Mouse (Mus musculus): ENCODE data around the gene Decr2. TPM values are rescaled to one million over a fixed set of nuclear protein-coding genes. Genes with fewer than 3 reads are reported as not detected.
"Not testable (repeated sequence)": the region's sequence is repeated elsewhere in the genome, so short reads cannot be mapped to it uniquely, and the experiment has no call there.

The Decr2 gene
- polyA plus RNA-seq, 1 experiment from 2014 or later = 44.8 TPM

- TF ChIP-seq CTCF (IDR thresholded peaks at IDR 0.05; ENCODE audit: low read depth) = no peak
- DNase-seq (ENCODE audit: low spot score) = no peak
- ATAC-seq (replicated peaks; ENCODE audit: low FRiP score, low read depth) = no peak
- Histone ChIP-seq H3K4me3 (replicated peaks; ENCODE audit: low read depth, low read length) (no peak overlapping the region), H3K4me1 (replicated peaks; ENCODE audit: insufficient read depth, low read length) (no peaks in the 10 kb centered on the region), H3K27me3 (ENCODE audit: insufficient read depth, low read length) (no peaks in the 10 kb centered on the region), H3K36me3 (ENCODE audit: insufficient read depth, low read length) (no peaks in the 10 kb centered on the region), H3K4me2 (ENCODE audit: low read length) (no peak overlapping the region), H3K27ac (no peak overlapping the region), H3K9me3 (replicated peaks; ENCODE audit: low read length) (no peaks in the 10 kb centered on the region), H3K9ac (ENCODE audit: low read depth, low read length) (no peak overlapping the region)
- 64% methylated on average over 10 of the region's 10 CpGs for WGBS
Observed at GRCm38 (mm10) chr17:26046253-26046997, 43.7 kb downstream of the Decr2 start.

- ATAC-seq (replicated peaks; ENCODE audit: low FRiP score, low read depth) = no peak
- no peak overlapping the region for H3K27ac ChIP-seq
- TF ChIP-seq CTCF (IDR thresholded peaks at IDR 0.05; ENCODE audit: low read depth) = no peak
Observed at GRCm38 (mm10) chr17:26045285-26045684, 44.9 kb downstream of the Decr2 start.

GRCm38 (mm10) chr17:26043249-26043636 is 46.9 kb downstream of the Decr2 start:
- no peak for ATAC-seq (replicated peaks; ENCODE audit: low FRiP score, low read depth)
- H3K4me3 ChIP-seq (replicated peaks; ENCODE audit: low read depth, low read length) = no peak overlapping the region
- no peak for TF ChIP-seq CTCF (IDR thresholded peaks at IDR 0.05; ENCODE audit: low read depth)
- no peaks in the 10 kb centered on the region for H3K9me3 ChIP-seq (replicated peaks; ENCODE audit: low read length)
- WGBS = 64% methylated on average over 5 of the region's 5 CpGs
- H3K4me1 ChIP-seq (replicated peaks; ENCODE audit: insufficient read depth, low read length) = no peaks in the 10 kb centered on the region
- no peaks in the 10 kb centered on the region for H3K36me3 ChIP-seq (ENCODE audit: insufficient read depth, low read length)
- H3K27me3 ChIP-seq (ENCODE audit: insufficient read depth, low read length) = no peaks in the 10 kb centered on the region
- no peak overlapping the region for H3K9ac ChIP-seq (ENCODE audit: low read depth, low read length)
- no peak overlapping the region for H3K27ac ChIP-seq
- no peak overlapping the region for H3K4me2 ChIP-seq (ENCODE audit: low read length)
- DNase-seq (ENCODE audit: low spot score) = no peak

More at GRCm38 (mm10) chr17:26045285-26045684, 44.9 kb downstream of the Decr2 start:
- no peaks in the 10 kb centered on the region for H3K4me1 ChIP-seq (replicated peaks; ENCODE audit: insufficient read depth, low read length)
- 46% methylated on average over 4 of the region's 4 CpGs for WGBS
- H3K9ac ChIP-seq (ENCODE audit: low read depth, low read length) = no peak overlapping the region
- no peaks in the 10 kb centered on the region for H3K36me3 ChIP-seq (ENCODE audit: insufficient read depth, low read length)
- no peaks in the 10 kb centered on the region for H3K9me3 ChIP-seq (replicated peaks; ENCODE audit: low read length)
- H3K4me3 ChIP-seq (replicated peaks; ENCODE audit: low read depth, low read length) = no peak overlapping the region
- no peak overlapping the region for H3K4me2 ChIP-seq (ENCODE audit: low read length)
- no peaks in the 10 kb centered on the region for H3K27me3 ChIP-seq (ENCODE audit: insufficient read depth, low read length)
- DNase-seq (ENCODE audit: low spot score) = peak; percentile 49

- no peaks in the 10 kb centered on the region for H3K27me3 ChIP-seq (ENCODE audit: insufficient read depth, low read length)
- no peak overlapping the region for H3K9ac ChIP-seq (ENCODE audit: low read depth, low read length)
- H3K9me3 ChIP-seq (replicated peaks; ENCODE audit: low read length) = no peaks in the 10 kb centered on the region
- 0 out of 2 replicates have a peak, but pooled peaks have one; percentile 18 for ATAC-seq (replicated peaks; ENCODE audit: low FRiP score, low read depth)
- 83% methylated on average over 13 of the region's 13 CpGs for WGBS
- no peak for DNase-seq (ENCODE audit: low spot score)
- no peaks in the 10 kb centered on the region for H3K4me1 ChIP-seq (replicated peaks; ENCODE audit: insufficient read depth, low read length)
- no peak overlapping the region for H3K4me3 ChIP-seq (replicated peaks; ENCODE audit: low read depth, low read length)
- H3K36me3 ChIP-seq (ENCODE audit: insufficient read depth, low read length) = no peaks in the 10 kb centered on the region
- H3K27ac ChIP-seq = no peak overlapping the region
- no peak for TF ChIP-seq CTCF (IDR thresholded peaks at IDR 0.05; ENCODE audit: low read depth)
- no peak overlapping the region for H3K4me2 ChIP-seq (ENCODE audit: low read length)
Observed at GRCm38 (mm10) chr17:26042599-26043248, 47.4 kb downstream of the Decr2 start.

GRCm38 (mm10) chr17:26041111-26041802 is 48.9 kb downstream of the Decr2 start:
- TF ChIP-seq CTCF (IDR thresholded peaks at IDR 0.05; ENCODE audit: low read depth) = peak; percentile 85
- Histone ChIP-seq H3K27me3 (ENCODE audit: insufficient read depth, low read length) (no peaks in the 10 kb centered on the region), H3K4me3 (replicated peaks; ENCODE audit: low read depth, low read length) (no peak overlapping the region), H3K4me1 (replicated peaks; ENCODE audit: insufficient read depth, low read length) (no peaks in the 10 kb centered on the region), H3K36me3 (ENCODE audit: insufficient read depth, low read length) (no peaks in the 10 kb centered on the region), H3K9me3 (replicated peaks; ENCODE audit: low read length) (no peaks in the 10 kb centered on the region), H3K27ac (no peak overlapping the region), H3K4me2 (ENCODE audit: low read length) (no peak overlapping the region), H3K9ac (ENCODE audit: low read depth, low read length) (no peak overlapping the region)
- 47% methylated on average over 9 of the region's 9 CpGs for WGBS
- ATAC-seq (replicated peaks; ENCODE audit: low FRiP score, low read depth) (peak; percentile 69), DNase-seq (ENCODE audit: low spot score) (peak; percentile 87)

- 89% methylated on average over 8 of the region's 8 CpGs for WGBS
- not testable (repeated sequence) for H3K36me3 ChIP-seq (ENCODE audit: insufficient read depth, low read length); H3K4me2 ChIP-seq (ENCODE audit: low read length); H3K27me3 ChIP-seq (ENCODE audit: insufficient read depth, low read length); H3K4me3 ChIP-seq (replicated peaks; ENCODE audit: low read depth, low read length); H3K9me3 ChIP-seq (replicated peaks; ENCODE audit: low read length); H3K9ac ChIP-seq (ENCODE audit: low read depth, low read length); ATAC-seq (replicated peaks; ENCODE audit: low FRiP score, low read depth); H3K4me1 ChIP-seq (replicated peaks; ENCODE audit: insufficient read depth, low read length); H3K27ac ChIP-seq; DNase-seq (ENCODE audit: low spot score)
Observed at GRCm38 (mm10) chr17:26040711-26041110, 49.4 kb downstream of the Decr2 start.
